Mouse (Mus musculus) neural tube, embryonic 14.5 days (tissue): ENCODE data around the gene Cdpf1. TPM values are rescaled to one million over a fixed set of nuclear protein-coding genes. Genes with fewer than 3 reads are reported as not detected.

Source experiments
- ATAC-seq: fragments of 200-750 bp; cut with Nextera tagmentation; 2 replicates; pipeline ENCODE4 v1.8.0; 2017; ENCODE audit warnings: low read depth, mild to moderate bottlenecking, moderate TSS enrichment, moderate library complexity
- H3K27ac ChIP-seq: fragments of 300-500 bp; sonication (generic); 2 replicates; pipeline ENCODE4 v1.5.1; 2014; ENCODE audit warnings: low read depth, mild to moderate bottlenecking, control low read depth, low read length, moderate library complexity, mixed read lengths
- H3K27me3 ChIP-seq: fragments of 300-500 bp; sonication (generic); 2 replicates; pipeline ENCODE4 v1.6.1; 2014; ENCODE audit warnings: low read length; ENCODE audit not compliant: control insufficient read depth, insufficient read depth
- H3K36me3 ChIP-seq: fragments of 300-500 bp; sonication (generic); 2 replicates; pipeline ENCODE4 v1.6.1; 2014; ENCODE audit warnings: low read length, mixed read lengths; ENCODE audit not compliant: control insufficient read depth, insufficient read depth
- H3K4me1 ChIP-seq: fragments of 300-500 bp; sonication (generic); 2 replicates; pipeline ENCODE4 v1.6.1; 2014; ENCODE audit warnings: low read length; ENCODE audit not compliant: control insufficient read depth, insufficient read depth
- H3K4me2 ChIP-seq: fragments of 300-500 bp; sonication (generic); 2 replicates; pipeline ENCODE4 v1.6.1; 2014; ENCODE audit warnings: mild to moderate bottlenecking, low read depth, low read length, control low read depth
- H3K4me3 ChIP-seq: fragments of 300-500 bp; sonication (generic); 2 replicates; pipeline ENCODE4 v1.5.1; 2014; ENCODE audit warnings: low read depth, low read length, control low read depth, mixed read lengths
- H3K9ac ChIP-seq: fragments of 300-500 bp; sonication (generic); replicated peaks from 2 replicates; pipeline ENCODE4 v1.6.1; 2014; ENCODE audit warnings: low read depth, mild to moderate bottlenecking, control low read depth, low read length, mixed read lengths
- H3K9me3 ChIP-seq: fragments of 300-500 bp; sonication (generic); 2 replicates; pipeline ENCODE4 v1.6.1; 2016; ENCODE audit warnings: low read length; ENCODE audit not compliant: control insufficient read depth
- WGBS: fragments of 180-500 bp; shearing (Covaris S2); extraction: QIAGEN DNeasy Blood & Tissue Kit; methylation state at CpG from one replicate; pipeline ENCODE4 v1.1.7; 2014; 5-methylcytosine and 5-hydroxymethylcytosine counted together
- polyA plus RNA-seq: library from polyadenylated mRNA; unstranded; fragments of >200 nt; fragmentation: Nextera tagmentation; extraction: Ambion mirVana; gene quantifications from 2 replicates; pipeline ENCODE4 v1.2.1, GENCODE M21; 2014

Cdpf1 gene
- polyA plus RNA-seq, 1 experiment from 2014 or later, result 19.2 TPM

- no peak overlapping the region for H3K4me3 ChIP-seq
- H3K4me2 ChIP-seq, result no peak overlapping the region
- ATAC-seq, result no peak
- H3K27me3 ChIP-seq, result no peaks in the 10 kb centered on the region
- H3K27ac ChIP-seq, result no peak overlapping the region
- 79% methylated on average over 4 of the region's 4 CpGs for WGBS
- no peaks in the 10 kb centered on the region for H3K9me3 ChIP-seq
- H3K36me3 ChIP-seq, result no peaks in the 10 kb centered on the region
- H3K4me1 ChIP-seq, result no peaks in the 10 kb centered on the region
- no peak overlapping the region for H3K9ac ChIP-seq
Measured at GRCm38 (mm10) chr15:85762761-85763160, 48.7 kb downstream of the Cdpf1 start.

GRCm38 (mm10) chr15:85757768-85758167 lies 53.7 kb downstream of the Cdpf1 start:
- Histone ChIP-seq H3K27ac (no peak overlapping the region), H3K27me3 (no peaks in the 10 kb centered on the region), H3K4me3 (no peak overlapping the region), H3K9ac (no peak overlapping the region), H3K36me3 (no peaks in the 10 kb centered on the region), H3K9me3 (no peaks in the 10 kb centered on the region), H3K4me1 (no peaks in the 10 kb centered on the region), H3K4me2 (no peak overlapping the region)
- no peak for ATAC-seq
- 92% methylated on average over 3 of the region's 3 CpGs for WGBS

Other genes starting within 250 kb of the Cdpf1 start
- gene Wnt7b, start 229.2 kb downstream of the Cdpf1 start, polyA plus RNA-seq, result 17.3 and 25.0 TPM in 2 replicates
- 0.75 and 1.3 TPM in 2 replicates for gene Ppara, start 76.7 kb downstream of the Cdpf1 start, polyA plus RNA-seq
- gene Pkdrej, start 10.0 kb upstream of the Cdpf1 start, polyA plus RNA-seq, result 0.03 and 0.18 TPM in 2 replicates
- 3.1 and 3.5 TPM in 2 replicates for gene Ttc38, start 20.6 kb upstream of the Cdpf1 start, polyA plus RNA-seq
- gene Gtse1, start 48.0 kb upstream of the Cdpf1 start, polyA plus RNA-seq, result 2.3 and 2.4 TPM in 2 replicates
- gene Trmu, start 67.6 kb upstream of the Cdpf1 start, polyA plus RNA-seq, result 34.2 TPM in 2 replicates
- gene Celsr1, start 222.1 kb upstream of the Cdpf1 start, polyA plus RNA-seq, result 2.4 and 2.6 TPM in 2 replicates
- 17.1 and 23.6 TPM in 2 replicates for gene Gramd4, start 246.0 kb upstream of the Cdpf1 start, polyA plus RNA-seq